Mouse (Mus musculus) liver, adult 2 months (tissue): Measurements from ENCODE around the gene Tbc1d7. TPM values are rescaled to one million over a fixed set of nuclear protein-coding genes. Genes with fewer than 3 reads are reported as not detected.

Experiments used
- DNase-seq: peaks from one replicate; pipeline ENCODE4 v3.0.0-alpha.2; 2011; ENCODE audit warnings: low read depth, low spot score; ENCODE audit errors: extremely low read depth
- H3K27ac ChIP-seq: fragments of 200-500 bp; replicated peaks from 2 replicates; pipeline ENCODE4 v1.5.1; 2012; ENCODE audit warnings: low read depth, mild to moderate bottlenecking, control low read depth, inconsistent platforms, low read length; ENCODE audit not compliant: insufficient read depth
- H3K27me3 ChIP-seq: fragments of 200-500 bp; 2 replicates; pipeline ENCODE4 v1.6.1; 2012; ENCODE audit warnings: mild to moderate bottlenecking, moderate library complexity, low read length, inconsistent platforms; ENCODE audit not compliant: control insufficient read depth, insufficient read depth
- H3K36me3 ChIP-seq: fragments of 200-500 bp; 2 replicates; pipeline ENCODE4 v1.6.1; 2012; ENCODE audit warnings: low read length, inconsistent platforms; ENCODE audit not compliant: control insufficient read depth, insufficient read depth
- H3K4me1 ChIP-seq: fragments of 200-500 bp; 2 replicates; pipeline ENCODE4 v1.6.1; 2011; ENCODE audit warnings: low read length; ENCODE audit not compliant: control insufficient read depth, insufficient read depth
- H3K4me3 ChIP-seq: fragments of 200-500 bp; 2 replicates; pipeline ENCODE4 v1.5.1; 2011; ENCODE audit warnings: low read depth, mild to moderate bottlenecking, control low read depth, low read length, moderate library complexity; ENCODE audit not compliant: insufficient read depth
- H3K79me2 ChIP-seq: fragments of 200-500 bp; 2 replicates; pipeline ENCODE4 v1.6.1; 2012; ENCODE audit warnings: inconsistent platforms, mild to moderate bottlenecking, low read length, moderate library complexity; ENCODE audit not compliant: control insufficient read depth, insufficient read depth
- H3K9ac ChIP-seq: fragments of 200-500 bp; 2 replicates; pipeline ENCODE4 v1.6.1; 2012; ENCODE audit warnings: low read depth, mild to moderate bottlenecking, control low read depth, inconsistent platforms, low read length
- CTCF ChIP-seq: fragments of 200-500 bp; IDR thresholded peaks from 2 replicates; pipeline ENCODE4 v1.5.1; 2011; ENCODE audit warnings: low read depth, low read length, control low read depth
- POLR2A ChIP-seq: fragments of 200-500 bp; IDR thresholded peaks from 2 replicates; pipeline ENCODE4 v1.6.1; 2011; ENCODE audit warnings: low read length, control low read depth; ENCODE audit not compliant: insufficient read depth; ENCODE audit errors: extremely low read depth
- WGBS: fragments of 180-500 bp; shearing (Covaris S2); methylation state at CpG from one replicate; pipeline ENCODE4 v1.1.7; 2018; 5-methylcytosine and 5-hydroxymethylcytosine counted together
- polyA plus RNA-seq: library from polyadenylated mRNA; depleted of rRNA; stranded (reverse); fragments of >200 nt; gene quantifications from 2 replicates; pipeline ENCODE4 v1.2.3, GENCODE M21; 2012
- total RNA-seq: library from RNA; depleted of rRNA; stranded (reverse); fragments of >200 nt; gene quantifications from 2 replicates; pipeline ENCODE4 v1.2.3, GENCODE M21; 2014

Tbc1d7 gene
- total and polyA plus RNA-seq, 2 experiments = 7.2 to 14.9 TPM

DNA sequence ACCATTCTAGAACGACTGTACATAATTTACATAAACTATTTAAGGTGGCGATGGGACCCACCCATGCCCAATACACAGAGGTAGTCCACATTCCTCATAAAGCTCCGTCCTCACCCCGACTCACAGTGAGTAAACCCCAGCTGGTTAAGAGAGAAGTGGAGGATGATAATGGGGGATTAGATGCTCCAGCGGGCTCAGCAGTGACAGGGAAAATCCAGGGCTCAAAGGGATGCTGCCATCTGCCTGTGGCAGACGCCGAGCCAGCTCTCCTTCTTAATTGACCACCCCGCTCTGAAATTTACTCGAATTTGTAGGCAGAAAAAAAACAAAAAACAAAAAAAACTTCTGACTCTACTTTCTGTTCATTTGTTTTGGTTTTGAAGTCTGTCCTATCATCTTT is 3.6 kb downstream of the Tbc1d7 start:
- Histone ChIP-seq H3K4me3 (no peak overlapping the region), H3K9ac (no peak overlapping the region), H3K27ac (no peak overlapping the region), H3K36me3 (peaks cover 7% of the 10 kb centered on the region), H3K27me3 (no peaks in the 10 kb centered on the region), H3K79me2 (no peaks in the 10 kb centered on the region), H3K4me1 (peaks cover 5% of the 10 kb centered on the region; the same call in 1 of the 2 replicates)
- 86% methylated on average over 9 of the region's 9 CpGs for WGBS
- TF ChIP-seq POLR2A (no peak), CTCF (no peak)
- DNase-seq = no peak

DNA sequence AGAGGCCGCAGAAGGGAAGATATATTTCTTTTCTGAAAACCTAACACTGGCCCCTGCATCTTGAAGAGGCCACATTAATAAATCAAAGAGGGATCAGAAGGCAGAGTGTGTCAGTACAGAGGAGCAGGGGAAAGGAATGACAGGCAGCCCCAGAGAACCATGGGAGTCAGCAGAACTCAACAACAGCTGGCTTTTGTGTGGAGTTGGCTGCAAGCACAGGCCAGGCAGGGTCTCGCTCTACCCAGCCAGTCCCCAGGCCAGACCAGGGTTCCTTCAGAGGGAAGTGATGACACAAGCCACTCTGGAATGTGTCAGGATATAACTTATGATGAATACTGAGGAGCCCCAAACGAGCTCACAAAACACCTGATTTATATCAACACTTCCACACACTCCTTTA is 11.9 kb downstream of the Tbc1d7 start:
- Histone ChIP-seq H3K4me1 (no peaks in the 10 kb centered on the region), H3K27me3 (no peaks in the 10 kb centered on the region), H3K4me3 (no peak overlapping the region), H3K36me3 (peaks cover 12% of the 10 kb centered on the region), H3K27ac (no peak overlapping the region), H3K9ac (no peak overlapping the region), H3K79me2 (no peaks in the 10 kb centered on the region)
- TF ChIP-seq CTCF (no peak), POLR2A (no peak)
- 88% methylated on average over 3 of the region's 3 CpGs for WGBS
- no peak for DNase-seq

DNA sequence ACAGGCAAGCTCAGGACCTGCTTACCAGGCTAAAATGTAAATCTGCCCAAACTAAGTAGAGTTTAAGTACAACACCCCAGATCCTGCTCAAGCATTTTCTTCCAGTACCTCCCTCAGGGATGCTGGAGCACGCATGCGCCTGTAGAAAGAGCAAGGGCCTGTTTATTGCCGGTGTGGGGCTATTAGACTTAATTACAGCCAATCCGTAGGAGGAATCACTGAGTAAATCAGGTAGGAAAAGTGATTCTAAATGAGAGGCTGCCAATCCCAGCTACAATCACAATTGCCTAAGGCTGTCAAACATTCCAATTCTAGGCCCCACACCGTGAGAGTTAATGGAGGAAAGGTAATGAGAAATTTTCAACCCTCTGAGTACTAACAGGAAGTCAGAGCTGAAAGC is 13.0 kb downstream of the Tbc1d7 start:
- Histone ChIP-seq H3K4me3 (no peak overlapping the region), H3K9ac (no peak overlapping the region), H3K79me2 (no peaks in the 10 kb centered on the region), H3K4me1 (no peaks in the 10 kb centered on the region), H3K27me3 (no peaks in the 10 kb centered on the region), H3K27ac (no peak overlapping the region), H3K36me3 (peaks cover 8% of the 10 kb centered on the region)
- WGBS = 87% methylated on average over 5 of the region's 5 CpGs
- no peak for DNase-seq
- TF ChIP-seq POLR2A (no peak), CTCF (no peak)

DNA sequence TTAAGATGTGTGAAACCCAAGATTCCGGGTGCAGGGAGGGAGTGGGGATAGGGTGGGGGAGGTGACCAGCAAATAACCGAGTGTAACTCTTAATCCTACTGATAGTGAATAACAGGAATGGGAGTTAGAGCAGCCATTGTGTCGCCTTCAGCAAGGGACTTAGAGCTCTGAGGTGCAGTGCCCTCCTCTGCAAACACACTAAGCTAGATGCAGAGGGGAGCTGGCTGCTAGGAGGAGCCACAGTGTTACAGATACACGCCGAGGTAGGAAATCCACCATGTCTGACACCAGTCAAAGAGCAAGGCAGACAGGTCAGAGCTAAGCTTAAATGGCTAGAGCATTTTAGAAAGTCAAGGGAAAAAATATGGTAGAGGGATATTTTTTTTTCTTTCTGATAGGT is 13.9 kb downstream of the Tbc1d7 start:
- Histone ChIP-seq H3K27ac (no peak overlapping the region), H3K4me3 (no peak overlapping the region), H3K36me3 (peaks cover 7% of the 10 kb centered on the region; the same call in 1 of the 2 replicates), H3K79me2 (no peaks in the 10 kb centered on the region), H3K27me3 (no peaks in the 10 kb centered on the region), H3K9ac (no peak overlapping the region), H3K4me1 (no peaks in the 10 kb centered on the region)
- TF ChIP-seq CTCF = no peak
- no peak for TF ChIP-seq POLR2A
- 85% methylated on average over 5 of the region's 5 CpGs for WGBS
- no peak for DNase-seq

DNA sequence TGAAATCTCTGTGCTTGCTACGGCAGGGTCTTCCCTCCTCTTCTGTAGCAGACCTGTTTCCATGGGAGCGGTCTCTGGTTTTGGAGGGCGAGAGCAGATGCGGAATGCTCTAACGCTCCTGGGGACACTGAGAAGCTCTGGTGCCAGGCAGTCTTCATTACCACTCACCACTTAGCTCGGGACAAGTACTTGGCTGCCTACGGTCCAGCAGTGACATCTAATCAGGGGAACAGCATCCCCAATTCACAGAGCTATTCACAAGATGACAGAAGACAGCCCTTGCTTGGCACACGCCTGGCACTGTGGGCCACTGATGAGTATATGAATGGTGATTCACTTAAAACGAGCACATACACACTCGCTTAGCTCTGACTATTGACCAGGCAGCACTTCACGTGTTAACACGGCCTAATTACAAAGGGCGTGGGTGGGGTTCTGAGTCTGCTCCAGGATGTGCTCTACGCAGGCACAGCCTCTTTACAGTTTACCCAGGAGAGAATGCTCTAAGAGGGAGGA is 19.2 kb downstream of the Tbc1d7 start:
- no peaks in the 10 kb centered on the region for H3K27me3 ChIP-seq
- H3K27ac ChIP-seq = no peak overlapping the region
- 95% methylated on average over 14 of the region's 14 CpGs for WGBS
- DNase-seq = no peak
- H3K9ac ChIP-seq = no peak overlapping the region
- H3K4me3 ChIP-seq = no peak overlapping the region
- H3K79me2 ChIP-seq = no peaks in the 10 kb centered on the region
- peaks cover 3% of the 10 kb centered on the region; the same call in 1 of the 2 replicates for H3K36me3 ChIP-seq
- no peaks in the 10 kb centered on the region for H3K4me1 ChIP-seq
- TF ChIP-seq POLR2A = no peak
- no peak for TF ChIP-seq CTCF

DNA sequence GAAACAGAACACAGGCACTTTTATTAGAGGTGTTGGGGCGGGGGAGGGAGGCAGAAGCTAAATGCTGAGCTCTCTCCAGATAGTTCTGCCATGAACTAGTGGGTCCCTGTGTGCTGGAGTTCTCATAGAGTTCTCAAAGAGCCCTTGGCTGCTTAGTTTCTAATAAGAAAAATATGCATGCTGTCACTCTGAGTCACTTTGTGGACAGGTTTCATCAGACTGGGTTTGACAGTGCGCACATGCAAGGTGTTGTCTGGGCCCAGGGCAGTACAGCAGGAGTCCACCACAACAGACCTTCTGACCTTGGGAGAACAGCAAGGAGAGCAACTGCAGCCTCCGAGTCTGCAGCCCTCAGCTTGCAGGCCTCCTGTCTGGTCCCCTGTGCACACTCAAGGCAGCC is 21.6 kb downstream of the Tbc1d7 start:
- Histone ChIP-seq H3K27ac (no peak overlapping the region), H3K9ac (no peak overlapping the region), H3K27me3 (no peaks in the 10 kb centered on the region), H3K4me1 (peaks cover 3% of the 10 kb centered on the region), H3K79me2 (no peaks in the 10 kb centered on the region), H3K4me3 (no peak overlapping the region), H3K36me3 (peaks cover 3% of the 10 kb centered on the region; the same call in 1 of the 2 replicates)
- 90% methylated on average over 3 of the region's 3 CpGs for WGBS
- DNase-seq = no peak
- TF ChIP-seq CTCF = no peak
